Mouse (Mus musculus): ENCODE data around the gene Tysnd1. TPM values are rescaled to one million over a fixed set of nuclear protein-coding genes. Genes with fewer than 3 reads are reported as not detected.
A peak's percentile ranks its signal among the peaks of the same experiment; 100 is the strongest.

The Tysnd1 gene
- polyA plus RNA-seq (2015; fragmentation: Nextera tagmentation; extraction: Ambion mirVana) = 17.6 and 22.1 TPM in 2 replicates

DNA sequence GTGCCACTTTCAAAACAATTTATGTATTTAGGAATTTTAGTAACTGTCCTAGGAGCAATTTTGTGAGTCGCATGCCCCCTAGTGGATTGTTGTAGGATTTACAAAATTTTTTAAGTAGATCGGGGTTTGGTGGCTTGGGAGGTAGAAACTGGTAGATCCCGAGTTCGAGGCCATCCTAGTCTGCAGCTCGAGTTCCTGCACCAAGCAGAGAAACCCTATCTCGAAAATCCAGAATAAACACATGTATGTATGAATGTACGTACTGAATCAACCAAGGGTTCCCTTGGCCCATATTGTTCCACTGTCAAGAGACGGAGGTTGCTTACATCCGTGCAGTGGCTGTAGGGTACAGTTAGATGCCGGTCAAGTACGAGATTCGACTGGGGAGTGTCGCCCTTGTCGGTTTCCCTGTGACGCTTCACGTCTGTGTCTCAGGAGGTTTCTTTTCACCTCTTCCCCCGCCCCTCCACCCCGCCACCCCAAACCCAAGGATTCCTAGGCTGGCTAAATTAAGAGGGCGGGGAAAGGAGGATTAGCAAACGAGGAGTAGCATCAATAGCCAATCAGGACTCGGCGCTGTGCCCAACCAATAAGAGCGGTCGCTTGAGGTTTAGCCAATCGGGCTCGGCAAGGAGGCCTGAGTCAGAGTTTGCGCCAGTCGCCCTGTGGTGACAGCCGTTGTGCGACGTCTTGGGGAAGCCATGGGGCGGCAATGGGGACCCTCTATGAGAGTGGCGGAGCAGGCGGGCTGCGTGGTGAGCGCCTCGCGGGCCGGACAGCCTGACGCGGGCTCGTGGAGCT lies at the start of gene Tysnd1:
Gene Tysnd1 (plus strand): TSS at position 645 of the 801 bp plus-strand sequence.
- ATAC-seq (ENCODE audit: insufficient read depth) = peak; percentile 94
- Histone ChIP-seq H3K9ac (peak within 1 kb of the TSS; percentile 78), H3K36me3 (replicated peaks) (peaks cover 37% of the 10 kb centered on the region), H3K27ac (replicated peaks) (peak within 1 kb of the TSS; percentile 70), H3K9me3 (replicated peaks) (no peaks in the 10 kb centered on the region), H3K4me3 (replicated peaks) (peak within 1 kb of the TSS; percentile 90), H3K4me2 (peak within 1 kb of the TSS; percentile 98), H3K27me3 (no peaks in the 10 kb centered on the region), H3K4me1 (replicated peaks) (peaks cover 29% of the 10 kb centered on the region)
- under 1% methylated on average over 42 of the region's 42 CpGs for WGBS (ENCODE audit: insufficient replicate concordance)

GRCm38 (mm10) chr10:61646557-61646956 lies 48.8 kb upstream of the Tysnd1 start:
- Histone ChIP-seq H3K4me3 (replicated peaks) (no peak overlapping the region), H3K4me2 (peak overlapping the region; percentile 2; the same call in 1 of the 2 replicates), H3K4me1 (replicated peaks) (peaks cover 23% of the 10 kb centered on the region), H3K36me3 (replicated peaks) (no peaks in the 10 kb centered on the region), H3K9ac (no peak overlapping the region), H3K27me3 (no peaks in the 10 kb centered on the region), H3K27ac (replicated peaks) (0 out of 2 replicates have a peak overlapping the region, but pooled peaks have one; percentile 2), H3K9me3 (replicated peaks) (no peaks in the 10 kb centered on the region)
- 69% methylated on average over 7 of the region's 7 CpGs for WGBS (ENCODE audit: insufficient replicate concordance)
- ATAC-seq (ENCODE audit: insufficient read depth) = no peak

DNA sequence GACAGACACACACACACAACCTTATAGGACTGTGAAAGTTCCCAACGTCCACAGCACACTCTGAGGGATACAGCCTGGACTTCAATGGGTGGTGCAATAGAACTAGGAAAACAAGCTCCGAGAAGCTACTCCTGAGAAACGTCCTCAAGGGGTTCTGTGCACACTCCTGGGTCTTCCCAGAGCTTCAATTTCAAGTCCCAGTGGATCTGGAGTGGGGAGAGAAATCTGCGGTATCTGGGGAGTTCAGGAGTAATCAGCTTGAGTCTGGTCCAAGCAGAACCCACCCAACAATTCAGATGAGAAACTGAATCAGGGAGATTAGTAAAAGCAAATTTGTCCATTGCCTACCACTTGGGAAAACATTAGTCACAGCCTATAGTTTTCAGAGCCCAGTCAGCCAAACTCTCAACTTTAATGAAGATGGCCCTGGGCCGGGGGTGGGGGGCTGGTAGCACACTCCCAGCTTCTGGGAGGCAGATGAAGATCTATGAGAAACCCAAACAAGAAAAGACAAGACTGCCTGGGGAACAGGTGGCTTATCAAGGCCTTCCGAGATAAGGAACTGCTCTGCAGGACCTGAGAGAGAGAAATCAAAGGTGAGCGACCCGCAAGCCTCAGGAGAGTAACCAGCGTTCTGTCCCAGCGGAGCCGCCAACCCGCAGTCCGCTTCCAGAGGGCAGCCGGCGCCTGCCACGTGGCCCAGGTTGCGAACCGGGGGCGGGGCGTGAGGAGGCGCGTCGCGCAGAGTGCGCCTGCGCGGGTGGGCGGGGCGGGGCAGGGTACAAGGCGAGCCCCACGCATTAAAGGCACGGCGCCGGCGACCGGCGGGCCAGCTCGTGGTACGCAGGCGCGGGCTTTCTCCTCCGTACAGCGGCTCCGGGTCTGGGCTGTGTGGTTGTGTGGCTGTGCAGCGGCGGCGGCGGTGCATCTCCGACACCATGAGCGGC lies 47.3 kb upstream of the Tysnd1 start, which contains the start of gene Ppa1:
Gene Ppa1 (plus strand): TSS at position 763 of the 947 bp plus-strand sequence.
- WGBS (ENCODE audit: insufficient replicate concordance) = 2% methylated on average over 50 of the region's 50 CpGs
- no peaks in the 10 kb centered on the region for H3K9me3 ChIP-seq (replicated peaks)

GRCm38 (mm10) chr10:61648737-61649645 lies 46.3 kb upstream of the Tysnd1 start:
- Histone ChIP-seq H3K9ac (peak overlapping the region; percentile 80), H3K4me1 (replicated peaks) (peaks cover 23% of the 10 kb centered on the region), H3K4me2 (peak overlapping the region; percentile 97), H3K9me3 (replicated peaks) (no peaks in the 10 kb centered on the region), H3K36me3 (replicated peaks) (peaks cover 6% of the 10 kb centered on the region; the same call in 1 of the 2 replicates), H3K4me3 (replicated peaks) (peak overlapping the region; percentile 81), H3K27ac (replicated peaks) (peak overlapping the region; percentile 79), H3K27me3 (no peaks in the 10 kb centered on the region)
- WGBS (ENCODE audit: insufficient replicate concordance) = 2% methylated on average over 48 of the region's 49 CpGs
- ATAC-seq (ENCODE audit: insufficient read depth) = peak; percentile 74

More for the DNA sequence above, 47.3 kb upstream of the Tysnd1 start, which contains the start of gene Ppa1:
- Histone ChIP-seq H3K4me1 (replicated peaks) (peaks cover 23% of the 10 kb centered on the region), H3K27ac (replicated peaks) (peak within 1 kb of the TSS; percentile 79), H3K9ac (peak within 1 kb of the TSS; percentile 80), H3K27me3 (no peaks in the 10 kb centered on the region), H3K36me3 (replicated peaks) (no peaks in the 10 kb centered on the region), H3K4me2 (peak within 1 kb of the TSS; percentile 97), H3K4me3 (replicated peaks) (peak within 1 kb of the TSS; percentile 81)
- peak; percentile 93 for ATAC-seq (ENCODE audit: insufficient read depth)

DNA sequence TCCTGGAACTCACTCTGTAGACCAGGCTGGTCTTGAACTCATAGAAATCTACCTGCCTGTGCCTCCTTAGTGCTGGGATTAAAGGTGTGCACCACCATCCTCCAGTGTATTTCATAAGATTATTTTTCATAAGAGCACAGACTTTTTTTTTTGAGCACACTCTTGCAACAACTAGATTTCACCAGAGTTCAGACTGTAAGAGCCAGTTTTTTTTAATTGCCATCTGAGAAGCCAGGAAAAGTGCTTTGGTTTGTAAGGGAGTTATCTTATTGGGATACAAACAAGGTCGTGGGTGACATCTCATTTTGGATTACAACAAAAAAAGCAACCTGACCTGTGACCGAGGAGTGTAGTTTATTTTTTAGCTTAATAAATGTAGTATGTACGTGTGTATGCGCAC lies 41.2 kb upstream of the Tysnd1 start:
- no peak for ATAC-seq (ENCODE audit: insufficient read depth)
- H3K4me3 ChIP-seq (replicated peaks) = no peak overlapping the region
- H3K9me3 ChIP-seq (replicated peaks) = no peaks in the 10 kb centered on the region
- H3K9ac ChIP-seq = no peak overlapping the region
- H3K36me3 ChIP-seq (replicated peaks) = peaks cover 22% of the 10 kb centered on the region
- no peak overlapping the region for H3K4me2 ChIP-seq
- H3K27me3 ChIP-seq = no peaks in the 10 kb centered on the region
- WGBS (ENCODE audit: insufficient replicate concordance) = 75% methylated on average over 4 of the region's 4 CpGs
- H3K27ac ChIP-seq (replicated peaks) = no peak overlapping the region
- peaks cover 8% of the 10 kb centered on the region for H3K4me1 ChIP-seq (replicated peaks)

- Histone ChIP-seq H3K9me3 (replicated peaks) (no peaks in the 10 kb centered on the region), H3K27me3 (no peaks in the 10 kb centered on the region), H3K27ac (replicated peaks) (no peak overlapping the region), H3K9ac (no peak overlapping the region), H3K36me3 (replicated peaks) (peaks cover 26% of the 10 kb centered on the region), H3K4me3 (replicated peaks) (no peak overlapping the region), H3K4me2 (no peak overlapping the region), H3K4me1 (replicated peaks) (peaks cover 3% of the 10 kb centered on the region)
- no peak for ATAC-seq (ENCODE audit: insufficient read depth)
- 76% methylated on average over 7 of the region's 7 CpGs for WGBS (ENCODE audit: insufficient replicate concordance)
Measured at GRCm38 (mm10) chr10:61654691-61655090, 40.6 kb upstream of the Tysnd1 start.

- Histone ChIP-seq H3K27ac (replicated peaks) (no peak overlapping the region), H3K27me3 (no peaks in the 10 kb centered on the region), H3K4me3 (replicated peaks) (no peak overlapping the region), H3K36me3 (replicated peaks) (peaks cover 30% of the 10 kb centered on the region), H3K9ac (no peak overlapping the region), H3K4me1 (replicated peaks) (peaks cover under 1% of the 10 kb centered on the region; the same call in 1 of the 2 replicates), H3K4me2 (no peak overlapping the region), H3K9me3 (replicated peaks) (no peaks in the 10 kb centered on the region)
- ATAC-seq (ENCODE audit: insufficient read depth) = no peak
- 77% methylated on average over 3 of the region's 3 CpGs for WGBS (ENCODE audit: insufficient replicate concordance)
Measured at GRCm38 (mm10) chr10:61655188-61655587, 40.1 kb upstream of the Tysnd1 start.

DNA sequence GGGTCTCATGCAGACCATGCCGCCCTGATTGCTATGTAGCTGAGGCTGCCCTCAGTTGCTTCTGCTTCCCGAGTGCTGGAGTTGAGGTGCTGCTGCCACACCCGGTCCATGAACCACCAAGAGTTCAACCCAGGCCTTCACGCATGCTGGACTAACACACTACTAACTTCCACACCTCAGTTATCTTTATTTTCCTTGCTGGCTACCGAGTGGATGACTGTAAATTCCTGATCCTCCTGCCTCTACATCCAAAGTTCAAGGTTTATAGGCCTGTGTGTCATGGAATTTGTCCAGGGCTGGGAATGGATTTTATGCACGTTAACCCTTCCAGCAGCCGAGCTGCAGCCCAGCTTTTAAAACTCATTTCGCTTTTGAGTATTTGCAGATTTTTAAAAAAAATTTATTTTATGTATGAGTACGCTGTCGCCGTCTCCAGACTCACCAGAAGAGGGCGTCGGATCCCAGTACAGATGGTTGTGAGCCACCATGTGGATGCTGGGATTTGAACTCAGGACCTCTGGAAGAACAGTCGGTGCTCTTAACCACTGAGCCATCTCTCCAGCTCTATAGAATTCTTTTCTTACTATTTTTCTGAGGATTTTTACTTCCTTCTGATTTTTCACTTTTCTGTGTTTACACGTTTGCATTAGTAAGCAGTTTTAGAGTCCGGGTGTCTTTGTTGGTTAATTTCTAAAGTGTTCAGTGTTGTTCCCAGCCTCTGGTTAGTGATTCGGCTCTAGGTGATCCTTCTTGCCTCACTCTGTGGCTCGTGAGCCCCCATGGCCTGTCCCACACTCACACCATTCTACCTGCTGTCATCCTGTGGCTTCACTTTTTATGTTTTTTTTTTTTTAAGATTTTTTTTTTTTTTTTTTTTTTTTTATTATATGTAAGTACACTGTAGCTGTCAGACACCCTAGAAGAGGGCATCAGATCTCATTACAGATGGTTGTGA lies 38.1 kb upstream of the Tysnd1 start:
- Histone ChIP-seq H3K27ac (replicated peaks) (no peak overlapping the region), H3K36me3 (replicated peaks) (peaks cover 39% of the 10 kb centered on the region), H3K4me1 (replicated peaks) (no peaks in the 10 kb centered on the region), H3K4me2 (no peak overlapping the region), H3K9ac (no peak overlapping the region), H3K4me3 (replicated peaks) (no peak overlapping the region), H3K27me3 (no peaks in the 10 kb centered on the region), H3K9me3 (replicated peaks) (no peaks in the 10 kb centered on the region)
- WGBS (ENCODE audit: insufficient replicate concordance) = 77% methylated on average over 18 of the region's 18 CpGs
- 0 out of 2 replicates have a peak, but pooled peaks have one; percentile 18 for ATAC-seq (ENCODE audit: insufficient read depth)

DNA sequence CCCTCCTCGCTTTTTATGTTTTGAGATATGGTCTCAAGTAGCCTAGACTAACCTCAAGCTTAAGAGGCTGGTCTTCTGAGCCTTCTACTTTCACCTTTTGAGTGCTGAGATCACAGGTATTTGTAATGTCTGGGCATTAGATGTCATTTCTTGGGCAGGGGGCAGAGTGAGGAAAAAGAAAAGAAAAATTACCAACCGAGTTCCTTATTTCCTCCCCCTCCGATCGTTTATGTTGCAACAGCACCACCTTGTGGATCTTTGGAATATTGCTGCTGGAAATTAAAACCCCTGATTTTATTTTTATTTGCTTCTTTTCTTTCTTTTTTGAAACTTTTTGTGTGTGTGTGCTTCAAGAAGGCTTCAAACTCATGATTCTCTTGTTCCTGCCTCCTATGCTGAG lies 37.3 kb upstream of the Tysnd1 start:
- Histone ChIP-seq H3K27ac (replicated peaks) (no peak overlapping the region), H3K4me2 (no peak overlapping the region), H3K4me1 (replicated peaks) (no peaks in the 10 kb centered on the region), H3K27me3 (no peaks in the 10 kb centered on the region), H3K36me3 (replicated peaks) (peaks cover 47% of the 10 kb centered on the region), H3K9ac (no peak overlapping the region), H3K9me3 (replicated peaks) (no peaks in the 10 kb centered on the region), H3K4me3 (replicated peaks) (no peak overlapping the region)
- ATAC-seq (ENCODE audit: insufficient read depth) = no peak
- 19% methylated on average over 4 of the region's 4 CpGs for WGBS (ENCODE audit: insufficient replicate concordance)

All from liver, embryonic 15.5 days (tissue).